Mouse (Mus musculus) midbrain, embryonic 14.5 days (tissue): ENCODE measurements around the gene Slc35f5. TPM values are rescaled to one million over a fixed set of nuclear protein-coding genes. Genes with fewer than 3 reads are reported as not detected.

ENCODE experiments used
- ATAC-seq: fragments of 200-750 bp; cut with Nextera tagmentation; 2 replicates; pipeline ENCODE4 v1.8.0; 2017; ENCODE audit warnings: moderate number of reproducible peaks, moderate library complexity; ENCODE audit not compliant: low FRiP score, low TSS enrichment
- DNase-seq: peaks from one replicate; pipeline ENCODE4 v3.0.0-alpha.2; 2015
- H3K27ac ChIP-seq: fragments of 300-500 bp; sonication (generic); replicated peaks from 2 replicates; pipeline ENCODE4 v1.5.1; 2014; ENCODE audit warnings: mild to moderate bottlenecking, low read depth, low read length, moderate library complexity
- H3K27me3 ChIP-seq: fragments of 300-500 bp; sonication (generic); 2 replicates; pipeline ENCODE4 v1.6.1; 2014; ENCODE audit warnings: low read length, control low read depth, mixed read lengths; ENCODE audit not compliant: control insufficient read depth, insufficient read depth
- H3K36me3 ChIP-seq: fragments of 300-500 bp; sonication (generic); 2 replicates; pipeline ENCODE4 v1.6.1; 2014; ENCODE audit warnings: low read length, control low read depth; ENCODE audit not compliant: control insufficient read depth, insufficient read depth
- H3K4me1 ChIP-seq: fragments of 300-500 bp; sonication (generic); 2 replicates; pipeline ENCODE4 v1.6.1; 2014; ENCODE audit warnings: mild to moderate bottlenecking, antibody characterized with exemption, low read length, control low read depth; ENCODE audit not compliant: control insufficient read depth, insufficient read depth
- H3K4me2 ChIP-seq: fragments of 300-500 bp; sonication (generic); 2 replicates; pipeline ENCODE4 v1.6.1; 2014; ENCODE audit warnings: mild to moderate bottlenecking, low read length, moderate library complexity
- H3K4me3 ChIP-seq: fragments of 300-500 bp; sonication (generic); replicated peaks from 2 replicates; pipeline ENCODE4 v1.5.1; 2014; ENCODE audit warnings: low read depth, low read length
- H3K9ac ChIP-seq: fragments of 300-500 bp; sonication (generic); replicated peaks from 2 replicates; pipeline ENCODE4 v1.6.1; 2014; ENCODE audit warnings: mild to moderate bottlenecking, low read length, moderate library complexity
- H3K9me3 ChIP-seq: fragments of 300-500 bp; sonication (generic); 2 replicates; pipeline ENCODE4 v1.6.1; 2016; ENCODE audit warnings: low read length, control low read depth, mixed read lengths; ENCODE audit not compliant: control insufficient read depth
- WGBS: fragments of 180-500 bp; shearing (Covaris S2); extraction: QIAGEN DNeasy Blood & Tissue Kit; methylation state at CpG from one replicate; pipeline ENCODE4 v1.1.7; 2014; 5-methylcytosine and 5-hydroxymethylcytosine counted together
- polyA plus RNA-seq: library from polyadenylated mRNA; unstranded; fragments of >200 nt; fragmentation: Nextera tagmentation; extraction: Ambion mirVana; gene quantifications from 2 replicates; pipeline ENCODE4 v1.2.1, GENCODE M21; 2014

Slc35f5 gene
- polyA plus RNA-seq, 1 experiment from 2014 or later = 32.5 TPM

GRCm38 (mm10) chr1:125561206-125561605, 811 bp downstream of the Slc35f5 start:
- H3K4me1 ChIP-seq = peaks cover 10% of the 10 kb centered on the region
- DNase-seq (peak; percentile 84), ATAC-seq (peak; percentile 48)
- 0 out of 2 replicates have a peak, but pooled peaks cover 8% of the 10 kb centered on the region for H3K36me3 ChIP-seq
- peak overlapping the region; percentile 80 for H3K4me3 ChIP-seq
- peak overlapping the region; percentile 91 for H3K27ac ChIP-seq
- no peaks in the 10 kb centered on the region for H3K27me3 ChIP-seq
- peak overlapping the region; percentile 87 for H3K9ac ChIP-seq
- WGBS = under 1% methylated on average over 29 of the region's 29 CpGs
- H3K4me2 ChIP-seq = peak overlapping the region; percentile 62
- no peaks in the 10 kb centered on the region for H3K9me3 ChIP-seq

- peak overlapping the region; percentile 87; the same call in 1 of the 2 replicates for H3K9ac ChIP-seq
- 80% methylated on average over 4 of the region's 4 CpGs for WGBS
- ATAC-seq = no peak
Measured at GRCm38 (mm10) chr1:125561841-125562240, 1.4 kb downstream of the Slc35f5 start.

GRCm38 (mm10) chr1:125568126-125568525, 7.7 kb downstream of the Slc35f5 start:
- H3K9ac ChIP-seq = no peak overlapping the region
- ATAC-seq = no peak
- H3K27ac ChIP-seq = no peak overlapping the region
- H3K4me2 ChIP-seq = no peak overlapping the region
- no peaks in the 10 kb centered on the region for H3K4me1 ChIP-seq
- no peaks in the 10 kb centered on the region for H3K9me3 ChIP-seq
- H3K4me3 ChIP-seq = no peak overlapping the region
- DNase-seq = no peak
- no peaks in the 10 kb centered on the region for H3K27me3 ChIP-seq
- peaks cover 58% of the 10 kb centered on the region for H3K36me3 ChIP-seq
- 79% methylated on average over 4 of the region's 4 CpGs for WGBS

More at GRCm38 (mm10) chr1:125561841-125562240, 1.4 kb downstream of the Slc35f5 start:
- H3K4me2 ChIP-seq = peak overlapping the region; percentile 62
- DNase-seq = peak; percentile 7
- no peaks in the 10 kb centered on the region for H3K27me3 ChIP-seq
- H3K9me3 ChIP-seq = no peaks in the 10 kb centered on the region
- H3K4me3 ChIP-seq = peak overlapping the region; percentile 80
- H3K36me3 ChIP-seq = 0 out of 2 replicates have a peak, but pooled peaks cover 13% of the 10 kb centered on the region
- H3K27ac ChIP-seq = no peak overlapping the region; the same call in 1 of the 2 replicates
- peaks cover 10% of the 10 kb centered on the region for H3K4me1 ChIP-seq

GRCm38 (mm10) chr1:125574219-125574618, 13.8 kb downstream of the Slc35f5 start:
- Histone ChIP-seq H3K36me3 (peaks cover 72% of the 10 kb centered on the region), H3K27me3 (no peaks in the 10 kb centered on the region), H3K9me3 (no peaks in the 10 kb centered on the region), H3K4me1 (no peaks in the 10 kb centered on the region), H3K9ac (no peak overlapping the region), H3K27ac (no peak overlapping the region), H3K4me2 (no peak overlapping the region), H3K4me3 (no peak overlapping the region)
- no peak for ATAC-seq
- no peak for DNase-seq
- WGBS = 76% methylated on average over 2 of the region's 2 CpGs

- Histone ChIP-seq H3K4me1 (no peaks in the 10 kb centered on the region), H3K27me3 (no peaks in the 10 kb centered on the region), H3K27ac (no peak overlapping the region), H3K9me3 (no peaks in the 10 kb centered on the region), H3K4me2 (no peak overlapping the region), H3K4me3 (no peak overlapping the region), H3K9ac (no peak overlapping the region), H3K36me3 (peaks cover 62% of the 10 kb centered on the region)
- ATAC-seq (no peak), DNase-seq (no peak)
- WGBS = 91% methylated on average over 10 of the region's 10 CpGs
Measured at GRCm38 (mm10) chr1:125575458-125576114, 15.2 kb downstream of the Slc35f5 start.

- Histone ChIP-seq H3K9me3 (no peaks in the 10 kb centered on the region), H3K9ac (no peak overlapping the region), H3K4me1 (no peaks in the 10 kb centered on the region), H3K4me3 (no peak overlapping the region), H3K36me3 (peaks cover 65% of the 10 kb centered on the region), H3K27ac (no peak overlapping the region), H3K27me3 (no peaks in the 10 kb centered on the region), H3K4me2 (no peak overlapping the region)
- no peak for ATAC-seq
- DNase-seq = no peak
Measured at GRCm38 (mm10) chr1:125576965-125577364, 16.6 kb downstream of the Slc35f5 start.

- Histone ChIP-seq H3K4me3 (no peak overlapping the region), H3K9ac (no peak overlapping the region), H3K4me1 (no peaks in the 10 kb centered on the region), H3K9me3 (no peaks in the 10 kb centered on the region), H3K4me2 (no peak overlapping the region), H3K36me3 (peaks cover 59% of the 10 kb centered on the region), H3K27me3 (no peaks in the 10 kb centered on the region), H3K27ac (no peak overlapping the region)
- DNase-seq = no peak
- no peak for ATAC-seq
- WGBS = 92% methylated on average over 1 of the region's 1 CpGs
Measured at GRCm38 (mm10) chr1:125578091-125578490, 17.7 kb downstream of the Slc35f5 start.

GRCm38 (mm10) chr1:125581134-125581533, 20.7 kb downstream of the Slc35f5 start:
- Histone ChIP-seq H3K4me1 (no peaks in the 10 kb centered on the region), H3K36me3 (peaks cover 55% of the 10 kb centered on the region), H3K27me3 (no peaks in the 10 kb centered on the region), H3K9me3 (no peaks in the 10 kb centered on the region), H3K9ac (no peak overlapping the region), H3K27ac (no peak overlapping the region), H3K4me2 (no peak overlapping the region), H3K4me3 (no peak overlapping the region)
- ATAC-seq (no peak), DNase-seq (no peak)
- 97% methylated on average over 3 of the region's 3 CpGs for WGBS

- H3K27ac ChIP-seq = no peak overlapping the region
- H3K4me2 ChIP-seq = no peak overlapping the region
- H3K9ac ChIP-seq = no peak overlapping the region
- no peak for DNase-seq
- no peak overlapping the region for H3K4me3 ChIP-seq
- ATAC-seq = no peak
- H3K4me1 ChIP-seq = no peaks in the 10 kb centered on the region
- 78% methylated on average over 4 of the region's 4 CpGs for WGBS
- H3K9me3 ChIP-seq = peaks cover 14% of the 10 kb centered on the region
- no peaks in the 10 kb centered on the region for H3K36me3 ChIP-seq
- H3K27me3 ChIP-seq = no peaks in the 10 kb centered on the region
Measured at GRCm38 (mm10) chr1:125603620-125604019, 43.2 kb downstream of the Slc35f5 start.
